Mouse (Mus musculus): Measurements from ENCODE around the gene Gm5797. TPM values are rescaled to one million over a fixed set of nuclear protein-coding genes. Genes with fewer than 3 reads are reported as not detected.
"Not testable (repeated sequence)": the region's sequence is repeated elsewhere in the genome, so short reads cannot be mapped to it uniquely, and the experiment has no call there.

The Gm5797 gene
- polyA plus RNA-seq (2012; rRNA removed): not detected in 2 replicates
- polyA plus RNA-seq (2014; fragmentation: Nextera tagmentation; extraction: Ambion mirVana): not detected in 2 replicates

GRCm38 (mm10) chr14:7332295-7332694, at the start of gene Gm5797:
TSS of gene Gm5797 (minus strand) at chr14:7332395.
- no CpG with 5 or more reads among the region's 1 CpGs for WGBS (ENCODE audit: insufficient replicate concordance)

DNA sequence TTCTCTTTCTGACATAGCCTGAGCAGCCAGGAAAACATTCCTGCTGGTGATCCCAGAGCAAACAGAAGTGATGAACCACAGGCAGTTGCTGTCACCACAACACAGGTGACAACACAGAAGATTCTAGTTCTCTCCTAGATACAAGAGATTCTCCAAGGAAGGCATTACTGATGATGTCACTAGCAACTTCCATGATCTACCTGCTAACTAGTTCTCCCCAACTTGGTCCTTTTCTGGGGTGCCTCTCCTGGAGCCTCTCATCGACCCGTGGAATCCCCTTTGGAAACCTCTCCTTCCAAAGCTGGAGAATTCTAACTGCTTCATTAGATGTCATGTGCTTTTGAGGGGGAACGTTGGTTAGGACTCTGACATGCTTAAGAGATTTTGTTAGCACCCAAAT, 32.8 kb upstream of the Gm5797 start, which contains the start of gene Gm8374:
Gene Gm8374, minus strand, starts transcription at position 101 of the 400 bp plus-strand sequence.
- not testable (repeated sequence) for H3K27me3 ChIP-seq (ENCODE audit: control insufficient read depth, insufficient read depth, low read length); H3K27ac ChIP-seq; H3K4me3 ChIP-seq (ENCODE audit: insufficient read depth in 1 of 2, low read depth in 2 of 2, low read length in 2 of 2); H3K4me2 ChIP-seq (ENCODE audit: low read depth); ATAC-seq (ENCODE audit: insufficient read depth); H3K36me3 ChIP-seq (replicated peaks; ENCODE audit: control insufficient read depth, insufficient read depth, low read depth); DNase-seq (ENCODE audit: low read depth in 3 of 3, low spot score in 3 of 3); H3K9me3 ChIP-seq (ENCODE audit: control insufficient read depth, low read length); H3K9ac ChIP-seq (replicated peaks); H3K4me1 ChIP-seq (replicated peaks; ENCODE audit: control insufficient read depth in 2 of 2, insufficient read depth in 2 of 2, low read length in 1 of 2)
- 40% methylated on average over 3 of the region's 3 CpGs for WGBS (ENCODE audit: insufficient replicate concordance)

More at GRCm38 (mm10) chr14:7332295-7332694, at the start of gene Gm5797:
- H3K36me3 ChIP-seq (replicated peaks; ENCODE audit: control insufficient read depth, insufficient read depth, low read depth); ATAC-seq (ENCODE audit: insufficient read depth); H3K27ac ChIP-seq; H3K4me1 ChIP-seq (replicated peaks; ENCODE audit: control insufficient read depth in 2 of 2, insufficient read depth in 2 of 2, low read length in 1 of 2); H3K9me3 ChIP-seq (ENCODE audit: control insufficient read depth, low read length); H3K27me3 ChIP-seq (ENCODE audit: control insufficient read depth, insufficient read depth, low read length); H3K4me3 ChIP-seq (ENCODE audit: insufficient read depth in 1 of 2, low read depth in 2 of 2, low read length in 2 of 2); H3K9ac ChIP-seq (replicated peaks); DNase-seq (ENCODE audit: low read depth in 3 of 3, low spot score in 3 of 3); H3K4me2 ChIP-seq (ENCODE audit: low read depth): not testable (repeated sequence)

DNA sequence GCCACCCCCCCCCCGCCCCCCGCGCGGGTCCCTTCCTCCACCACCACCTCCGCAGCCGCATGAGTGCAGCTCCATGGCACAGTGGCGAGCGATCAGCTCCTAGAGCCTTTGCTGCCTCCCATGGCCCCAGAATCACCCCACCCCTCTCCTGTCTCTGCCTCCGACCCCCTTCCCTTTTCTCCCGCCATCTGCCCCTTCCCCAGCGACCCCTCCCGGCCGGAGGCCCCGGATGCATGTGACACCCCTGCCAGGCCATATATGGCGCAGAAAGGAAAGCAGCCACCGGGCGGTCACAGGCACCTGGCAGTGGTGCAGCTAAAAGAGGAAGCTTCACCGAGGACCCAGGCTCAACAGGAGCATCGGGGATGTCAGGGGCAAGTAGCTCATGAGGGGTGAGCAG, 17.1 kb downstream of the Gm5797 start:
- WGBS (ENCODE audit: insufficient replicate concordance): 2% methylated on average over 13 of the region's 19 CpGs
- DNase-seq (ENCODE audit: low read depth in 3 of 3, low spot score in 3 of 3); H3K27me3 ChIP-seq (ENCODE audit: control insufficient read depth, insufficient read depth, low read length); H3K9me3 ChIP-seq (ENCODE audit: control insufficient read depth, low read length); H3K9ac ChIP-seq (replicated peaks); H3K4me2 ChIP-seq (ENCODE audit: low read depth); H3K4me3 ChIP-seq (ENCODE audit: insufficient read depth in 1 of 2, low read depth in 2 of 2, low read length in 2 of 2); H3K4me1 ChIP-seq (replicated peaks; ENCODE audit: control insufficient read depth in 2 of 2, insufficient read depth in 2 of 2, low read length in 1 of 2); ATAC-seq (ENCODE audit: insufficient read depth); H3K36me3 ChIP-seq (replicated peaks; ENCODE audit: control insufficient read depth, insufficient read depth, low read depth); H3K27ac ChIP-seq: not testable (repeated sequence)

DNA sequence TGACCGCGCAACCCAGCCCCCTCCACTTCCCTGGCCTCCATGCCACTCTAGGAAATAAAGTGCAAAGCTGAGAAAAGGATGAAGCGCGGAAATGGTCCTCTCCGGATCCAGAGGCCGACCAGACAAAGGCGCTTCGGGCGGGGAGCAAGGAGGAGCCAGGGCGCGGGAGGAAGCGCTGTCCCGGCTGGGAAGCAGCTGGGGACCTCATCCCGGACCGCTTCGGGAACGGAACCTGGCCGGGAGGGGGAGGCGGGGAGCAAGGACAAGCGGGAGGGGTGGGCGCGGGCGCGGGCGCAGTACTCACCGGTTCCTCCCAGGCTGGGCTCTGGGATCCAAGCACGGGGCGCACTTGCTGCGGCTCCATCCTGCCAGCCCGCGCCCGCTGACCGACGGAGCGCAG, 17.5 kb downstream of the Gm5797 start, which contains the start of gene Gm3739:
Gene Gm3739, minus strand, starts transcription at position 389 of the 400 bp plus-strand sequence.
- not testable (repeated sequence) for H3K27me3 ChIP-seq (ENCODE audit: control insufficient read depth, insufficient read depth, low read length); H3K36me3 ChIP-seq (replicated peaks; ENCODE audit: control insufficient read depth, insufficient read depth, low read depth); H3K4me3 ChIP-seq (ENCODE audit: insufficient read depth in 1 of 2, low read depth in 2 of 2, low read length in 2 of 2); H3K9ac ChIP-seq (replicated peaks); H3K27ac ChIP-seq; DNase-seq (ENCODE audit: low read depth in 3 of 3, low spot score in 3 of 3); H3K9me3 ChIP-seq (ENCODE audit: control insufficient read depth, low read length); ATAC-seq (ENCODE audit: insufficient read depth); H3K4me1 ChIP-seq (replicated peaks; ENCODE audit: control insufficient read depth in 2 of 2, insufficient read depth in 2 of 2, low read length in 1 of 2); H3K4me2 ChIP-seq (ENCODE audit: low read depth)
- WGBS (ENCODE audit: insufficient replicate concordance): 2% methylated on average over 15 of the region's 35 CpGs

Other genes starting within 250 kb of the Gm5797 start
- 0.03 TPM in 1 of 2 replicates, not detected in the other for gene Gm3696, start 231.8 kb downstream of the Gm5797 start, polyA plus RNA-seq (2012; rRNA removed)
- gene Gm3696, start 231.8 kb downstream of the Gm5797 start, polyA plus RNA-seq (2014; fragmentation: Nextera tagmentation; extraction: Ambion mirVana): 0.09 TPM in 1 of 2 replicates, not detected in the other
- not detected in 2 replicates for gene Gm6676, start 207.0 kb downstream of the Gm5797 start, polyA plus RNA-seq (2012; rRNA removed)
- gene Gm6676, start 207.0 kb downstream of the Gm5797 start, polyA plus RNA-seq (2014; fragmentation: Nextera tagmentation; extraction: Ambion mirVana): not detected in 2 replicates
- 0.16 and 0.17 TPM in 2 replicates for gene Gm3512, start 157.9 kb downstream of the Gm5797 start, polyA plus RNA-seq (2012; rRNA removed)
- 0.09 TPM in 1 of 2 replicates, not detected in the other for gene Gm3512, start 157.9 kb downstream of the Gm5797 start, polyA plus RNA-seq (2014; fragmentation: Nextera tagmentation; extraction: Ambion mirVana)
- not detected in 2 replicates for gene Gm16434, start 137.9 kb downstream of the Gm5797 start, polyA plus RNA-seq (2012; rRNA removed)
- not detected in 2 replicates for gene Gm16434, start 137.9 kb downstream of the Gm5797 start, polyA plus RNA-seq (2014; fragmentation: Nextera tagmentation; extraction: Ambion mirVana)
- gene Gm3727, start 67.7 kb downstream of the Gm5797 start, polyA plus RNA-seq (2012; rRNA removed): not detected in 2 replicates
- gene Gm3727, start 67.7 kb downstream of the Gm5797 start, polyA plus RNA-seq (2014; fragmentation: Nextera tagmentation; extraction: Ambion mirVana): not detected in 2 replicates
- gene Gm3739, start 17.3 kb downstream of the Gm5797 start, polyA plus RNA-seq (2012; rRNA removed): 0.03 and 0.04 TPM in 2 replicates
- gene Gm3739, start 17.3 kb downstream of the Gm5797 start, polyA plus RNA-seq (2014; fragmentation: Nextera tagmentation; extraction: Ambion mirVana): not detected in 2 replicates
- not detected in 2 replicates for gene Gm8374, start 32.7 kb upstream of the Gm5797 start, polyA plus RNA-seq (2012; rRNA removed)
- gene Gm8374, start 32.7 kb upstream of the Gm5797 start, polyA plus RNA-seq (2014; fragmentation: Nextera tagmentation; extraction: Ambion mirVana): not detected in 2 replicates
- not detected in 2 replicates for gene Gm3755, start 118.5 kb upstream of the Gm5797 start, polyA plus RNA-seq (2012; rRNA removed)
- not detected in 2 replicates for gene Gm3755, start 118.5 kb upstream of the Gm5797 start, polyA plus RNA-seq (2014; fragmentation: Nextera tagmentation; extraction: Ambion mirVana)
- 0.03 TPM in 1 of 2 replicates, not detected in the other for gene Gm3752, start 151.4 kb upstream of the Gm5797 start, polyA plus RNA-seq (2012; rRNA removed)
- gene Gm3752, start 151.4 kb upstream of the Gm5797 start, polyA plus RNA-seq (2014; fragmentation: Nextera tagmentation; extraction: Ambion mirVana): not detected in 2 replicates
- 0.02 TPM in 1 of 2 replicates, not detected in the other for gene Gm3558, start 236.2 kb upstream of the Gm5797 start, polyA plus RNA-seq (2012; rRNA removed)
- gene Gm3558, start 236.2 kb upstream of the Gm5797 start, polyA plus RNA-seq (2014; fragmentation: Nextera tagmentation; extraction: Ambion mirVana): not detected in 2 replicates

Measured in liver, embryonic 14.5 days (tissue).